Mouse (Mus musculus) forebrain, embryonic 11.5 days (tissue): ENCODE data around the gene Tmtc4. TPM values are rescaled to one million over a fixed set of nuclear protein-coding genes. Genes with fewer than 3 reads are reported as not detected.
A peak's percentile ranks its signal among the peaks of the same experiment; 100 is the strongest.

ENCODE experiments used
- ATAC-seq: fragments of 200-750 bp; cut with Nextera tagmentation; replicated peaks from 2 replicates; pipeline ENCODE4 v1.8.0; 2017; ENCODE audit warnings: moderate TSS enrichment; ENCODE audit not compliant: low FRiP score
- DNase-seq: peaks from one replicate; pipeline ENCODE4 v3.0.0-alpha.2; 2017; ENCODE audit warnings: low spot score
- H3K27ac ChIP-seq: fragments of 300-500 bp; sonication (generic); 2 replicates; pipeline ENCODE4 v1.5.1; 2014; ENCODE audit warnings: low read depth, low read length
- H3K27me3 ChIP-seq: fragments of 300-500 bp; sonication (generic); 2 replicates; pipeline ENCODE4 v1.6.1; 2014; ENCODE audit warnings: mild to moderate bottlenecking, low read length, mixed read lengths; ENCODE audit not compliant: control insufficient read depth, insufficient read depth
- H3K36me3 ChIP-seq: fragments of 300-500 bp; sonication (generic); 2 replicates; pipeline ENCODE4 v1.6.1; 2014; ENCODE audit warnings: mild to moderate bottlenecking, low read length, moderate library complexity, mixed read lengths; ENCODE audit not compliant: control insufficient read depth, insufficient read depth
- H3K4me1 ChIP-seq: fragments of 300-500 bp; sonication (generic); replicated peaks from 2 replicates; pipeline ENCODE4 v1.6.1; 2014; ENCODE audit warnings: low read length, mixed read lengths; ENCODE audit not compliant: control insufficient read depth, insufficient read depth
- H3K4me2 ChIP-seq: fragments of 300-500 bp; sonication (generic); 2 replicates; pipeline ENCODE4 v1.6.1; 2014; ENCODE audit warnings: low read depth, mild to moderate bottlenecking, low read length, moderate library complexity, mixed read lengths; ENCODE audit not compliant: severe bottlenecking
- H3K4me3 ChIP-seq: fragments of 300-500 bp; sonication (generic); 2 replicates; pipeline ENCODE4 v1.5.1; 2014; ENCODE audit warnings: low read depth, low read length
- H3K9ac ChIP-seq: fragments of 300-500 bp; sonication (generic); 2 replicates; pipeline ENCODE4 v1.6.1; 2014; ENCODE audit warnings: low read length
- H3K9me3 ChIP-seq: fragments of 300-500 bp; sonication (generic); 2 replicates; pipeline ENCODE4 v1.6.1; 2016; ENCODE audit warnings: low read length, mixed read lengths; ENCODE audit not compliant: control insufficient read depth
- WGBS: fragments of 180-500 bp; shearing (Covaris S2); extraction: QIAGEN DNeasy Blood & Tissue Kit; methylation state at CpG from one replicate; pipeline ENCODE4 v1.1.7; 2014; 5-methylcytosine and 5-hydroxymethylcytosine counted together
- polyA plus RNA-seq: library from polyadenylated mRNA; unstranded; fragments of >200 nt; fragmentation: Nextera tagmentation; extraction: Ambion mirVana; gene quantifications from 2 replicates; pipeline ENCODE4 v1.2.1, GENCODE M21; 2014

Gene Tmtc4
- polyA plus RNA-seq, 1 experiment from 2014 or later, result 37.2 TPM

- 87% methylated on average over 1 of the region's 1 CpGs for WGBS
- Histone ChIP-seq H3K4me3 (no peak overlapping the region), H3K4me2 (no peak overlapping the region), H3K36me3 (no peaks in the 10 kb centered on the region; the same call in 1 of the 2 replicates), H3K4me1 (0 out of 2 replicates have a peak, but pooled peaks cover 2% of the 10 kb centered on the region), H3K9ac (no peak overlapping the region), H3K9me3 (no peaks in the 10 kb centered on the region), H3K27me3 (no peaks in the 10 kb centered on the region), H3K27ac (no peak overlapping the region)
- ATAC-seq (no peak), DNase-seq (no peak)
These were observed 66.2 kb downstream of the Tmtc4 start for GRCm38 (mm10) chr14:122917676-122918075.

- Histone ChIP-seq H3K4me1 (peaks cover 4% of the 10 kb centered on the region; the same call in 1 of the 2 replicates), H3K4me3 (peak within 1 kb of the TSS; percentile 64), H3K27me3 (no peaks in the 10 kb centered on the region), H3K36me3 (no peaks in the 10 kb centered on the region), H3K4me2 (peak within 1 kb of the TSS; percentile 93), H3K27ac (no peak within 1 kb of the TSS), H3K9ac (peak within 1 kb of the TSS; percentile 67), H3K9me3 (no peaks in the 10 kb centered on the region)
- DNase-seq (no peak), ATAC-seq (no peak; the same call in 1 of the 2 replicates)
- 71% methylated on average over 6 of the region's 6 CpGs for WGBS
These were observed 70.2 kb downstream of the Tmtc4 start, which contains the start of gene Ggact for GRCm38 (mm10) chr14:122913657-122914056. Gene Ggact (minus strand): TSS chr14:122913757.

- no peaks in the 10 kb centered on the region for H3K36me3 ChIP-seq
- no peaks in the 10 kb centered on the region for H3K9me3 ChIP-seq
- H3K4me1 ChIP-seq, result peaks cover 4% of the 10 kb centered on the region; the same call in 1 of the 2 replicates
- H3K27ac ChIP-seq, result no peak overlapping the region
- peak overlapping the region; percentile 64 for H3K4me3 ChIP-seq
- H3K27me3 ChIP-seq, result no peaks in the 10 kb centered on the region
- DNase-seq (peak; percentile 78), ATAC-seq (peak; percentile 80)
- WGBS, result under 1% methylated on average over 52 of the region's 58 CpGs
- H3K9ac ChIP-seq, result peak overlapping the region; percentile 67
- peak overlapping the region; percentile 93 for H3K4me2 ChIP-seq
These were observed 70.9 kb downstream of the Tmtc4 start for GRCm38 (mm10) chr14:122912812-122913498.

- no peak for ATAC-seq
- WGBS, result 53% methylated on average over 1 of the region's 1 CpGs
- no peaks in the 10 kb centered on the region for H3K9me3 ChIP-seq
- H3K4me1 ChIP-seq, result peaks cover 4% of the 10 kb centered on the region; the same call in 1 of the 2 replicates
- H3K4me2 ChIP-seq, result peak overlapping the region; percentile 93
- peak overlapping the region; percentile 64; the same call in 1 of the 2 replicates for H3K4me3 ChIP-seq
- H3K9ac ChIP-seq, result no peak overlapping the region
- H3K36me3 ChIP-seq, result no peaks in the 10 kb centered on the region
- no peak for DNase-seq
- H3K27ac ChIP-seq, result no peak overlapping the region
- H3K27me3 ChIP-seq, result no peaks in the 10 kb centered on the region
These were observed 71.7 kb downstream of the Tmtc4 start for GRCm38 (mm10) chr14:122912137-122912536.

GRCm38 (mm10) chr14:122911265-122911664, 72.6 kb downstream of the Tmtc4 start:
- DNase-seq, result no peak
- Histone ChIP-seq H3K36me3 (no peaks in the 10 kb centered on the region), H3K9me3 (no peaks in the 10 kb centered on the region), H3K27ac (no peak overlapping the region), H3K4me1 (peaks cover 4% of the 10 kb centered on the region; the same call in 1 of the 2 replicates), H3K4me2 (no peak overlapping the region), H3K9ac (no peak overlapping the region), H3K27me3 (no peaks in the 10 kb centered on the region), H3K4me3 (no peak overlapping the region)
- ATAC-seq, result no peak

- Histone ChIP-seq H3K4me3 (no peak overlapping the region), H3K36me3 (no peaks in the 10 kb centered on the region), H3K9ac (no peak overlapping the region), H3K27me3 (no peaks in the 10 kb centered on the region), H3K9me3 (no peaks in the 10 kb centered on the region), H3K27ac (no peak overlapping the region), H3K4me1 (peaks cover 4% of the 10 kb centered on the region; the same call in 1 of the 2 replicates), H3K4me2 (no peak overlapping the region)
- 87% methylated on average over 5 of the region's 5 CpGs for WGBS
- DNase-seq (no peak), ATAC-seq (no peak)
These were observed 74.3 kb downstream of the Tmtc4 start for GRCm38 (mm10) chr14:122909368-122910091.

- ATAC-seq (no peak), DNase-seq (no peak)
- H3K27me3 ChIP-seq, result no peaks in the 10 kb centered on the region
- no peaks in the 10 kb centered on the region for H3K9me3 ChIP-seq
- peaks cover 4% of the 10 kb centered on the region; the same call in 1 of the 2 replicates for H3K4me1 ChIP-seq
- H3K4me3 ChIP-seq, result no peak overlapping the region
- no peaks in the 10 kb centered on the region for H3K36me3 ChIP-seq
- no peak overlapping the region for H3K9ac ChIP-seq
- no peak overlapping the region for H3K27ac ChIP-seq
- H3K4me2 ChIP-seq, result no peak overlapping the region
- 89% methylated on average over 4 of the region's 4 CpGs for WGBS
These were observed 75.8 kb downstream of the Tmtc4 start for GRCm38 (mm10) chr14:122908075-122908474.

- no peak overlapping the region for H3K4me3 ChIP-seq
- no peak overlapping the region for H3K4me2 ChIP-seq
- no peak for ATAC-seq
- 94% methylated on average over 1 of the region's 1 CpGs for WGBS
- H3K9me3 ChIP-seq, result no peaks in the 10 kb centered on the region
- no peak overlapping the region for H3K27ac ChIP-seq
- H3K36me3 ChIP-seq, result no peaks in the 10 kb centered on the region
- DNase-seq, result no peak
- no peaks in the 10 kb centered on the region for H3K4me1 ChIP-seq
- H3K27me3 ChIP-seq, result no peaks in the 10 kb centered on the region
- no peak overlapping the region for H3K9ac ChIP-seq
These were observed 78.8 kb downstream of the Tmtc4 start for GRCm38 (mm10) chr14:122905007-122905406.
